Mouse (Mus musculus) megakaryocyte-erythroid progenitor cell, adult 5 weeks (primary cell): Measurements from ENCODE around the gene Map7. TPM values are rescaled to one million over a fixed set of nuclear protein-coding genes. Genes with fewer than 3 reads are reported as not detected.

ENCODE experiments used
- polyA plus RNA-seq: library from polyadenylated mRNA; stranded (reverse); fragments of >175 nt; gene quantifications from 2 replicates; pipeline ENCODE4 v1.2.3, GENCODE M21; 2012

The Map7 gene
- polyA plus RNA-seq, result 32.6 and 58.6 TPM in 2 replicates

DNA sequence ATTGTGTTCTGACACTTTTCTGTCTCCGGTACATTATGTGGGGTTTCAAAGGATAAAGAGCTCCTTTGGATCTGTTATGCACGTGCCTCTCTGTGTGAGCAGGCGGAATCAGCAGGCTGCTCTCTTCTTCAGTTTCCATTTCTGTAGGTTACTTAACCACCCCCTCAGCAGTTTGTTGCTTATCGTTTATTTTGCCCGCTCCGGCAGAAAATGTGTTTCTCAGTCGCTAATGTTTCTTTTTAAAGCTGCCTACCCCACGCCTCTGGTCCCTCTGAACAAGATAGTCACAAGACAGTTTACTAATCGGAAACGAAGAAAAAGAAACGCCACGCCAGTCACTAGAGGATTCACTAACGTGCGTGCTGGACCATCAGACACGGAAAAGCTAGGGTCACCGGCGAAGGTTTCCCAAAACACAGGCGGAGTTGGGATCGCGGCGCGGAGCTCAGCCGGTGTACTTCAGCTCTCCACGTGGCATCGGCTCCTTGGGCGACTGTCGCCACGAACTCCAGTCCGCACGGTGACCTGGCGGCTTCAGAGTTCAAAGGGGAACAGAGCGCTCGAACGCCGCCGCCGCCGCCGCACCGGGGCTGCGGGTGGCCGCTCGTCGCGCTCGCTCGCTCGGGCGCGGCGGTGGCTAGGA, at the start of gene Map7:
Gene Map7, plus strand, starts transcription at position 342 of the 643 bp plus-strand sequence.

DNA sequence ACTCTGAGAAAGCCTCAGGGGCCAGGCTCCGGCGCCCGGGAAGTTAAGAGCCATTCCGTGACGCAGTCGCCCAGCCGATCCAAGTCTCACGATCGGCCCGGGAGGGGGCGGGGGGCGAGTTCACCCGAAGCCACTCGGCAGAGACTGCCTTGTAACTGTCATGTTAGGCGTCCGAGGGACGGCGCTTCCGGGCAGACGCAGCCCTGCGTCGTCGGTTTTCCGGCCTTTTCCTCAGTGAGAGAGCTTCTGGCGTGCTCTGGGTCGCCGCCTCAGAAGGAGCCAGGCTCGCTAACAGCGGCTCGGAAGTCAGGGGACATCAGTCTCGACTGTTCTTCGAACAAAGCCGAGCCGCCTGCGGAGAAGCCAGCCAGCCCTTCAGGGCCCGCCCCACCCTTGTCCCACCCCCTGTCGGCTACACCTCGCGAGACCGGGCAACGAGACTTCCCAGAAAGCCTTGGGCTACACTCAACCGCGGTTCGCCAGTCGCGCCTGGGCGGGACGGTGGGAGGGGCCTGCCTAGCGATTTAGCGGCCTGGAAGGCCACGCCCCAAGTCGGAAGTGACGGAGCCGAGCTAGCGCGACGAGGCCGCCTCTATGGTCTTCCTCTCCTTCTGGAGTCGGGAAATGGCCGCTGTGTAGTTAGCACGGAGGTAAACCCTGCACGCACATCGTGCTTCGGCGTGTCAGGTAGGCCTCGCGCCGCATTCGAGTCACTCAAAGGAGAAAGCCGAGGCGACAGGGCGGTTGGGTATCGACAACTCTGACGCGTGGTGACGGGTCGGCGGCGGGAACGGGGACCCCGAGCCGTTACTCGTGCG, 163.9 kb downstream of the Map7 start, which contains the start of gene Bclaf1:
Gene Bclaf1, plus strand, starts transcription at position 552 of the 818 bp plus-strand sequence.

Other genes with a start within 250 kb of the Map7 start
- gene Pex7, start 240.8 kb upstream of the Map7 start, polyA plus RNA-seq, result 15.1 and 16.8 TPM in 2 replicates
- 2.9 and 3.1 TPM in 2 replicates for gene Map3k5, start 214.0 kb upstream of the Map7 start, polyA plus RNA-seq
- gene Bclaf1, start 164.0 kb downstream of the Map7 start, polyA plus RNA-seq, result 18.4 and 33.1 TPM in 2 replicates
- gene Mtfr2, start 199.3 kb downstream of the Map7 start, polyA plus RNA-seq, result 10.0 and 16.1 TPM in 2 replicates